Mouse (Mus musculus) ovary, postnatal 36 days (tissue): ENCODE data around the gene Rnf114.

Experiments
- DNase-seq: peaks from one replicate; pipeline ENCODE4 v3.0.0; 2022; ENCODE audit warnings: low spot score, mixed read lengths

Gene Rnf114

GRCm38 (mm10) chr2:167491757-167492708 lies at the start of gene Rnf114:
Gene Rnf114 (plus strand): TSS chr2:167492645.
- DNase-seq = peak; percentile 51

GRCm38 (mm10) chr2:167443411-167444193 lies 48.8 kb upstream of the Rnf114 start:
- no peak for DNase-seq

- peak; percentile 39 for DNase-seq
Observed at GRCm38 (mm10) chr2:167445911-167446780, 46.3 kb upstream of the Rnf114 start.

- DNase-seq = no peak
Observed at GRCm38 (mm10) chr2:167447207-167447606, 45.2 kb upstream of the Rnf114 start.

GRCm38 (mm10) chr2:167447629-167448028 lies 44.8 kb upstream of the Rnf114 start:
- DNase-seq = no peak

GRCm38 (mm10) chr2:167449331-167450275 lies 42.8 kb upstream of the Rnf114 start:
- DNase-seq = no peak

- no peak for DNase-seq
Observed at GRCm38 (mm10) chr2:167450647-167451046, 41.8 kb upstream of the Rnf114 start.

GRCm38 (mm10) chr2:167453814-167454213 lies 38.6 kb upstream of the Rnf114 start:
- no peak for DNase-seq

- no peak for DNase-seq
Observed at GRCm38 (mm10) chr2:167456361-167457020, 36.0 kb upstream of the Rnf114 start.

- DNase-seq = no peak
Observed at GRCm38 (mm10) chr2:167457213-167457612, 35.2 kb upstream of the Rnf114 start.

- no peak for DNase-seq
Observed at GRCm38 (mm10) chr2:167458548-167458947, 33.9 kb upstream of the Rnf114 start.

GRCm38 (mm10) chr2:167459071-167459865 lies 33.2 kb upstream of the Rnf114 start:
- no peak for DNase-seq

- peak; percentile 68 for DNase-seq
Observed at GRCm38 (mm10) chr2:167462954-167463353, 29.5 kb upstream of the Rnf114 start.

GRCm38 (mm10) chr2:167463802-167464201 lies 28.6 kb upstream of the Rnf114 start:
- no peak for DNase-seq

GRCm38 (mm10) chr2:167465951-167466350 lies 26.5 kb upstream of the Rnf114 start:
- DNase-seq = no peak

GRCm38 (mm10) chr2:167467214-167467613 lies 25.2 kb upstream of the Rnf114 start:
- DNase-seq = no peak

- no peak for DNase-seq
Observed at GRCm38 (mm10) chr2:167468444-167468843, 24.0 kb upstream of the Rnf114 start.

- no peak for DNase-seq
Observed at GRCm38 (mm10) chr2:167470611-167471010, 21.8 kb upstream of the Rnf114 start.

- DNase-seq = no peak
Observed at GRCm38 (mm10) chr2:167471585-167471984, 20.9 kb upstream of the Rnf114 start.
